Mouse (Mus musculus) liver, embryonic 15.5 days (tissue): ENCODE results near the gene Gm21789. TPM values are rescaled to one million over a fixed set of nuclear protein-coding genes. Genes with fewer than 3 reads are reported as not detected.
"Not testable (repeated sequence)": the region's sequence is repeated elsewhere in the genome, so short reads cannot be mapped to it uniquely, and the experiment has no call there.

Source experiments
- ATAC-seq: fragments of 200-750 bp; cut with Nextera tagmentation; 2 replicates; pipeline ENCODE4 v1.8.0; 2017; ENCODE audit warnings: moderate number of reproducible peaks, mild to moderate bottlenecking, moderate library complexity; ENCODE audit not compliant: insufficient read depth
- H3K27ac ChIP-seq: fragments of 300-500 bp; sonication (generic); replicated peaks from 2 replicates; pipeline ENCODE4 v1.5.1; 2015; ENCODE audit warnings: mild to moderate bottlenecking, inconsistent platforms
- H3K27me3 ChIP-seq: fragments of 300-500 bp; sonication (generic); 2 replicates; pipeline ENCODE4 v1.6.1; 2015; ENCODE audit warnings: mild to moderate bottlenecking, inconsistent platforms
- H3K36me3 ChIP-seq: fragments of 300-500 bp; sonication (generic); replicated peaks from 2 replicates; pipeline ENCODE4 v1.6.1; 2015; ENCODE audit warnings: moderate library complexity, mild to moderate bottlenecking, inconsistent platforms
- H3K4me1 ChIP-seq: fragments of 300-500 bp; sonication (generic); replicated peaks from 2 replicates; pipeline ENCODE4 v1.6.1; 2015; ENCODE audit warnings: inconsistent platforms
- H3K4me2 ChIP-seq: fragments of 300-500 bp; sonication (generic); 2 replicates; pipeline ENCODE4 v1.6.1; 2015; ENCODE audit warnings: moderate library complexity, mild to moderate bottlenecking, inconsistent platforms
- H3K4me3 ChIP-seq: fragments of 300-500 bp; sonication (generic); replicated peaks from 2 replicates; pipeline ENCODE4 v1.5.1; 2015; ENCODE audit warnings: mild to moderate bottlenecking, inconsistent platforms
- H3K9ac ChIP-seq: fragments of 300-500 bp; sonication (generic); 2 replicates; pipeline ENCODE4 v1.6.1; 2015; ENCODE audit warnings: moderate library complexity, mild to moderate bottlenecking, inconsistent platforms
- H3K9me3 ChIP-seq: fragments of 300-500 bp; sonication (generic); replicated peaks from 2 replicates; pipeline ENCODE4 v1.6.1; 2016; ENCODE audit warnings: inconsistent platforms
- WGBS: fragments of 180-500 bp; shearing (Covaris S2); methylation state at CpG from one replicate; pipeline ENCODE4 v1.1.7; 2015; ENCODE audit warnings: mixed read lengths; ENCODE audit not compliant: insufficient replicate concordance; 5-methylcytosine and 5-hydroxymethylcytosine counted together
- polyA plus RNA-seq: library from polyadenylated mRNA; unstranded; fragments of >200 nt; fragmentation: Nextera tagmentation; extraction: Ambion mirVana; gene quantifications from 2 replicates; pipeline ENCODE4 v1.2.1, GENCODE M21; 2015

Gm21789 gene
- polyA plus RNA-seq, result not detected in 2 replicates

DNA sequence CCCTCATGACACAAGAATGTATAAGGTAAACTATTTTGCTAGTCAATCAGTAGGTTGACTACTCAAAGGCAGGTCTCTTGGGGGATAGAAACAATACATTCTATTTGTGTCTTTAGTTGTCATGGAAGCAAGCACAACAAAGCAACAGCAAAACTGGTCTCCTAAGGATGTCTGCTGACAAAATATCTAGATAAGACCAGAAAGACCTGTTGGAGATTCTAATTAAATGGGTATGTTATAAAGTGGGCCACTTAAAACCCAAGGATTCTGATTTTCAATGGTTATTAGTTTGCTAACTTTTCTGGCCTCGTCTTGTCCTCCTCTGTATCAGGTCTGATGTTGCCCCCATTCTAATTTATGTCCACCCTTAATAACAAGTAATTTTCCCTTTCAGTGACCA lies at the start of gene Gm21789:
Gm21789 (plus strand) TSS at position 301 of the 400 bp plus-strand sequence.
- H3K27me3 ChIP-seq, H3K4me2 ChIP-seq, H3K27ac ChIP-seq, ATAC-seq, H3K9me3 ChIP-seq, H3K4me1 ChIP-seq, H3K9ac ChIP-seq, H3K4me3 ChIP-seq, H3K36me3 ChIP-seq: not testable (repeated sequence)
- no CpG with 5 or more reads among the region's 1 CpGs for WGBS

DNA sequence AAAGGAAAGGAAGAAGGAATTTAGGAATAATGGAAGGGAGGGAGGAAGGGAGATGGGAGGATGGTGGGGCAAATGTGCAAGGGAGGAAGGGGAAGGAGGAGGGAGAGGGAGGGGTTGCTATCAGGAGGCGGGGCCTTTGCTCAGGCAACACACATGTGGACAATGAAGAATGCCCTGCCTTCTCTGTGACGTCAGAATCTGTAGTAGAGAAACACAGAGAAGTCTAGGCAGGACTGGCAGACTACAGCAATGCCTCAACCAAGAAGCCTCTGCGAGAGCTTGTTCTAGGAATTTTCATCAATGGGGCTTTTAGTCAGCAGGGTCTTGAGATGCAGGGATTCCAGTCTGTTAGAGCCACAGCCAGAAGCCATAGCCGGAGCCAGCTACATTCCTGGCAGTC lies 47.2 kb upstream of the Gm21789 start, which contains the start of gene Btbd35f30:
Btbd35f30 (plus strand) TSS at position 301 of the 400 bp plus-strand sequence.
- not testable (repeated sequence) for H3K36me3 ChIP-seq, H3K9me3 ChIP-seq, H3K4me3 ChIP-seq, H3K4me1 ChIP-seq, H3K27me3 ChIP-seq, H3K9ac ChIP-seq, H3K27ac ChIP-seq, H3K4me2 ChIP-seq, ATAC-seq
- no CpG with 5 or more reads among the region's 4 CpGs for WGBS

DNA sequence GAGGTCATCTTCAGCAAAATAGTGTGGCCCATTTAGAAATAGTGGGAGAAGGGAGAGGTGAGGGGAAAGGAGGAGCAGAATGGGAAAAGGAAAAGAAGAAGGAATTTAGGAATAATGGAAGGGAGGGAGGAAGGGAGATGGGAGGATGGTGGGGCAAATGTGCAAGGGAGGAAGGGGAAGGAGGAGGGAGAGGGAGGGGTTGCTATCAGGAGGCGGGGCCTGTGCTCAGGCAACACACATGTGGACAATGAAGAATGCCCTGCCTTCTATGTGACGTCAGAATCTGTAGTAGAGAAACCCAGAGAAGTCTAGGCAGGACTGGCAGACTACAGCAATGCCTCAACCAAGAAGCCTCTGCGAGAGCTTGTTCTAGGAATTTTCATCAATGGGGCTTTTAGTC lies 32.0 kb downstream of the Gm21789 start, which contains the start of gene Btbd35f5:
Btbd35f5 (plus strand) TSS at position 301 of the 400 bp plus-strand sequence.
- H3K4me3 ChIP-seq, H3K4me2 ChIP-seq, H3K27me3 ChIP-seq, H3K36me3 ChIP-seq, H3K9ac ChIP-seq, ATAC-seq, H3K4me1 ChIP-seq, H3K27ac ChIP-seq, H3K9me3 ChIP-seq: not testable (repeated sequence)
- WGBS, result no CpG with 5 or more reads among the region's 3 CpGs

Other genes with a start within 250 kb of the Gm21789 start
- not detected in 2 replicates for gene Btbd35f21, start 215.7 kb upstream of the Gm21789 start, polyA plus RNA-seq
- not detected in 2 replicates for gene Btbd35f30, start 47.1 kb upstream of the Gm21789 start, polyA plus RNA-seq
- gene Btbd35f5, start 32.1 kb downstream of the Gm21789 start, polyA plus RNA-seq, result not detected in 2 replicates